Mouse (Mus musculus) CH12.LX (cell line): ENCODE results near the gene Mtx3. TPM values are rescaled to one million over a fixed set of nuclear protein-coding genes. Genes with fewer than 3 reads are reported as not detected.

ENCODE experiments used
- DNase-seq: peaks from one replicate; pipeline ENCODE4 v3.0.0-alpha.2; 2013; ENCODE audit errors: extremely low read depth
- H3K27ac ChIP-seq: 2 replicates; pipeline ENCODE4 v1.5.1; 2012; ENCODE audit warnings: low read depth, mild to moderate bottlenecking, control low read depth, moderate library complexity; ENCODE audit not compliant: insufficient read depth
- H3K27me3 ChIP-seq: replicated peaks from 2 replicates; pipeline ENCODE3; 2012; ENCODE audit warnings: inconsistent platforms
- H3K36me3 ChIP-seq, 2 experiments: replicated peaks in 1 of 2; 2 replicates each; pipeline versions ENCODE3 to v1.6.1; 2012; ENCODE audit warnings: inconsistent platforms in 1 of 2, low read length in 1 of 2, mild to moderate bottlenecking in 1 of 2, mixed read lengths in 1 of 2, moderate library complexity in 1 of 2; ENCODE audit not compliant: control insufficient read depth in 1 of 2, insufficient read depth in 1 of 2
- H3K4me1 ChIP-seq, 2 experiments: 2 replicates each; pipeline ENCODE4 v1.6.1; 2012; ENCODE audit warnings: inconsistent platforms in 1 of 2, moderate library complexity in 1 of 2; ENCODE audit not compliant: insufficient read depth in 2 of 2, control insufficient read depth in 1 of 2
- H3K4me2 ChIP-seq: 2 replicates; pipeline ENCODE4 v1.6.1; 2012; ENCODE audit warnings: low read depth, mild to moderate bottlenecking, control low read depth; ENCODE audit not compliant: poor library complexity, insufficient read depth, severe bottlenecking
- H3K4me3 ChIP-seq, 3 experiments: fragments of 150-350 bp in 1 of 3; sonication (generic) in 1 of 3; replicated peaks in 1 of 3; 2 replicates each; pipeline versions ENCODE3 to v1.5.1; 2011 to 2012; ENCODE audit warnings: low read depth in 2 of 3, low read length in 2 of 3, mild to moderate bottlenecking in 2 of 3, moderate library complexity in 2 of 3, control low read depth in 1 of 3, improper control_type of control experiment in 1 of 3, inconsistent platforms in 1 of 3, mixed read lengths in 1 of 3; ENCODE audit not compliant: poor library complexity in 1 of 3
- H3K79me2 ChIP-seq: replicated peaks from 2 replicates; pipeline ENCODE4 v1.6.1; 2012; ENCODE audit warnings: mild to moderate bottlenecking, moderate library complexity; ENCODE audit not compliant: control insufficient read depth, poor library complexity, insufficient read depth, severe bottlenecking; ENCODE audit errors: extremely low read depth
- H3K9ac ChIP-seq: 2 replicates; pipeline ENCODE4 v1.6.1; 2012; ENCODE audit warnings: low read depth, mild to moderate bottlenecking, control low read depth, moderate library complexity; ENCODE audit not compliant: insufficient read depth
- H3K9me3 ChIP-seq: replicated peaks from 2 replicates; pipeline ENCODE3; 2012; ENCODE audit warnings: low read length, inconsistent platforms, mixed read lengths
- BHLHE40 ChIP-seq: IDR thresholded peaks from 2 replicates; pipeline ENCODE4 v1.6.1; 2011; ENCODE audit warnings: mild to moderate bottlenecking, low read depth, low read length, improper control_type of control experiment
- CHD1 ChIP-seq: IDR thresholded peaks from 2 replicates; pipeline ENCODE4 v1.6.1; 2012; ENCODE audit warnings: low read depth, low read length, improper control_type of control experiment, inconsistent platforms
- CHD2 ChIP-seq: IDR thresholded peaks from 2 replicates; pipeline ENCODE4 v1.6.1; 2011; ENCODE audit warnings: low read length, improper control_type of control experiment
- CTCF ChIP-seq, 2 experiments: IDR thresholded peaks in 1 of 2; conservative IDR thresholded peaks in 1 of 2; 2 replicates each; pipeline ENCODE4 v1.5.1; 2011 to 2012; ENCODE audit warnings: low read depth in 2 of 2, low read length in 2 of 2, improper control_type of control experiment in 1 of 2, inconsistent platforms in 1 of 2, mild to moderate bottlenecking in 1 of 2, moderate library complexity in 1 of 2
- E2F4 ChIP-seq: IDR thresholded peaks from 2 replicates; pipeline ENCODE4 v1.6.1; 2011; ENCODE audit warnings: low read depth, low read length, improper control_type of control experiment; ENCODE audit not compliant: insufficient replicate concordance
- EP300 ChIP-seq: IDR thresholded peaks from 2 replicates; pipeline ENCODE4 v1.6.1; 2011; ENCODE audit warnings: low read length, improper control_type of control experiment
- ETS1 ChIP-seq: conservative IDR thresholded peaks from 2 replicates; pipeline ENCODE4 v1.6.1; 2012; ENCODE audit warnings: low read depth, mild to moderate bottlenecking, inconsistent platforms, low read length, improper control_type of control experiment, moderate library complexity
- GABPA ChIP-seq: IDR thresholded peaks from 2 replicates; pipeline ENCODE4 v1.6.1; 2012; ENCODE audit warnings: low read depth, low read length, improper control_type of control experiment, inconsistent platforms; ENCODE audit not compliant: insufficient replicate concordance
- HCFC1 ChIP-seq: IDR thresholded peaks from 2 replicates; pipeline ENCODE4 v1.6.1; 2012; ENCODE audit warnings: low read depth, mild to moderate bottlenecking, inconsistent platforms, low read length, improper control_type of control experiment
- IRF4 ChIP-seq: IDR thresholded peaks from 2 replicates; pipeline ENCODE4 v1.6.1; 2014; ENCODE audit warnings: low read depth, mild to moderate bottlenecking, inconsistent platforms, low read length, improper control_type of control experiment
- JUND ChIP-seq: conservative IDR thresholded peaks from 2 replicates; pipeline ENCODE4 v1.6.1; 2011; ENCODE audit warnings: low read depth, low read length, improper control_type of control experiment
- MEF2A ChIP-seq: IDR thresholded peaks from 2 replicates; pipeline ENCODE4 v1.6.1; 2014; ENCODE audit warnings: low read depth, mild to moderate bottlenecking, inconsistent platforms, low read length, improper control_type of control experiment, borderline replicate concordance
- MXI1 ChIP-seq: IDR thresholded peaks from 2 replicates; pipeline ENCODE4 v1.6.1; 2011; ENCODE audit warnings: mild to moderate bottlenecking, low read depth, low read length, improper control_type of control experiment
- MYC ChIP-seq: IDR thresholded peaks from 2 replicates; pipeline ENCODE4 v1.6.1; 2011; ENCODE audit warnings: low read depth, mild to moderate bottlenecking, improper control_type of control experiment, low read length
- NELFE ChIP-seq: IDR thresholded peaks from 2 replicates; pipeline ENCODE4 v1.6.1; 2011; ENCODE audit warnings: low read depth, low read length, improper control_type of control experiment
- NRF1 ChIP-seq: IDR thresholded peaks from 2 replicates; pipeline ENCODE4 v1.6.1; 2014; ENCODE audit warnings: low read depth, mild to moderate bottlenecking, inconsistent platforms, low read length, improper control_type of control experiment, moderate library complexity
- PAX5 ChIP-seq: IDR thresholded peaks from 2 replicates; pipeline ENCODE4 v1.6.1; 2012; ENCODE audit warnings: low read length, inconsistent platforms, mixed read lengths
- POLR2A ChIP-seq: IDR thresholded peaks from 2 replicates; pipeline ENCODE4 v1.6.1; 2011; ENCODE audit warnings: low read depth, mild to moderate bottlenecking, improper control_type of control experiment, low read length
- POLR2AphosphoS2 ChIP-seq: IDR thresholded peaks from 2 replicates; pipeline ENCODE4 v1.6.1; 2011; ENCODE audit warnings: low read depth, low read length, improper control_type of control experiment
- RAD21 ChIP-seq: IDR thresholded peaks from 2 replicates; pipeline ENCODE4 v1.6.1; 2011; ENCODE audit warnings: low read depth, mild to moderate bottlenecking, low read length, improper control_type of control experiment, moderate library complexity
- SMC3 ChIP-seq: IDR thresholded peaks from 2 replicates; pipeline ENCODE4 v1.6.1; 2011; ENCODE audit warnings: low read depth, low read length, improper control_type of control experiment
- UBTF ChIP-seq: IDR thresholded peaks from 2 replicates; pipeline ENCODE4 v1.6.1; 2012; ENCODE audit warnings: low read depth, mild to moderate bottlenecking, inconsistent platforms, low read length, improper control_type of control experiment, moderate library complexity
- USF1 ChIP-seq: IDR thresholded peaks from 2 replicates; pipeline ENCODE4 v1.6.1; 2014; ENCODE audit warnings: low read depth, mild to moderate bottlenecking, inconsistent platforms, low read length, improper control_type of control experiment
- ZC3H11A ChIP-seq: IDR thresholded peaks from 2 replicates; pipeline ENCODE4 v1.6.1; 2012; ENCODE audit warnings: low read depth, mild to moderate bottlenecking, inconsistent platforms, low read length, improper control_type of control experiment
- ZKSCAN1 ChIP-seq: IDR thresholded peaks from 2 replicates; pipeline ENCODE4 v1.6.1; 2012; ENCODE audit warnings: low read depth, inconsistent platforms, low read length, improper control_type of control experiment, borderline replicate concordance
- ZMIZ1 ChIP-seq: IDR thresholded peaks from 2 replicates; pipeline ENCODE4 v1.6.1; 2012; ENCODE audit warnings: low read depth, mild to moderate bottlenecking, inconsistent platforms, low read length, improper control_type of control experiment
- ZNF384 ChIP-seq: IDR thresholded peaks from 2 replicates; pipeline ENCODE4 v1.6.1; 2012; ENCODE audit warnings: low read depth, low read length, improper control_type of control experiment, inconsistent platforms
- dilution Hi-C: fragments of 300-500 bp; cut with MboI; formaldehyde crosslinking; loops from 2 replicates; pipeline ENCODE4 v1.14.3; 2020; ENCODE audit warnings: low sequenced_read_pairs; ENCODE audit not compliant: extremely low pct_unique_long_range_greater_than_20kb, extremely low pct_ligation_motif_present
- in situ Hi-C: fragments of 300-500 bp; cut with MboI; formaldehyde crosslinking; loops from 3 replicates; pipeline ENCODE4 v1.14.3; 2019; ENCODE audit warnings: low sequenced_read_pairs, low pct_ligation_motif_present, low pct_unique_long_range_greater_than_20kb, mixed read lengths
- polyA plus RNA-seq: library from polyadenylated mRNA; unstranded; fragments of >175 nt; gene quantifications from 2 replicates; pipeline ENCODE4 v1.2.1, GENCODE M21; 2012; ENCODE audit warnings: low read depth; ENCODE audit not compliant: insufficient read length
- total RNA-seq, 2 experiments: library from RNA; depleted of rRNA; stranded (reverse); fragments of 300-350 nt in 1 of 2; fragments of >200 nt in 1 of 2; gene quantifications; 2 replicates each; pipeline ENCODE4 v1.2.3; 2012 to 2014

The Mtx3 gene
- total and polyA plus RNA-seq, 3 experiments, result 7.1 to 17.3 (median 10.9) TPM

DNA sequence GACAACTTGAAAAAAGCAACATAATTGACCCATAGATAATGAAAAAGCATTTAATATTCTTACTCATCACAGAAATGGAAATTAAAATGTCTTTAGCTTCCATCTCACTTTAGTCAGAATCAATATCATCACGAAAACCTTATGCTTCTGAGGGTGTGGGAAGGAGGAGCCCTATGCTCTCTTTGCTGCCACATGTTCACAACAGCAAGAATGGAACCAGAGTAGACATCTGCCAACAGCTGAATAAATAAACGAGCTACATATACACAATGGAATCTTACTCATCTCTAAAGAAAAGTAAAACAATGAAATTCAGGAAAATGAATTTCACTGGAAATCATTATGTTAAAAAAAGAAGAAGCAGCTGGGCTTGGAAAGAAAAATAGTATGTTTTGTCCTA, 45.7 kb upstream of the Mtx3 start:
- DNase-seq, result no peak
- Histone ChIP-seq H3K36me3 (no peaks in the 10 kb centered on the region), H3K79me2 (no peaks in the 10 kb centered on the region), H3K9ac (no peak overlapping the region), H3K27me3 (peaks cover 3% of the 10 kb centered on the region), H3K4me1 (no peaks in the 10 kb centered on the region; a peak in 1 of 4 replicates), H3K27ac (no peak overlapping the region), H3K4me2 (no peak overlapping the region), H3K9me3 (no peaks in the 10 kb centered on the region)
- dilution Hi-C loops (no loop called here), in situ Hi-C loops (no loop called here)
- no peak for TF ChIP-seq ZC3H11A
- TF ChIP-seq NRF1, result no peak
- TF ChIP-seq BHLHE40, result no peak
- no peak for TF ChIP-seq PAX5
- TF ChIP-seq E2F4, result no peak
- no peak for TF ChIP-seq CHD2
- TF ChIP-seq MEF2A, result no peak
- TF ChIP-seq, all 38 proteins: peak for 0
- no peak overlapping the region for H3K4me3 ChIP-seq

GRCm38 (mm10) chr13:92799306-92799925, 45.1 kb upstream of the Mtx3 start:
- no peaks in the 10 kb centered on the region for H3K9me3 ChIP-seq
- H3K4me1 ChIP-seq, result no peaks in the 10 kb centered on the region; a peak in 1 of 4 replicates
- no peaks in the 10 kb centered on the region for H3K79me2 ChIP-seq
- TF ChIP-seq MYC (no peak), RAD21 (no peak), MXI1 (no peak), UBTF (no peak), POLR2A (no peak), ZKSCAN1 (no peak), ZNF384 (peak; percentile 13; the same call in 1 of the 2 replicates), BHLHE40 (no peak)
- H3K36me3 ChIP-seq, result no peaks in the 10 kb centered on the region
- DNase-seq, result no peak
- no peak overlapping the region for H3K4me2 ChIP-seq
- H3K27ac ChIP-seq, result no peak overlapping the region
- H3K27me3 ChIP-seq, result peaks cover 3% of the 10 kb centered on the region
- in situ Hi-C loops (no loop called here), dilution Hi-C loops (no loop called here)
- no peak overlapping the region for H3K4me3 ChIP-seq
- no peak overlapping the region for H3K9ac ChIP-seq

DNA sequence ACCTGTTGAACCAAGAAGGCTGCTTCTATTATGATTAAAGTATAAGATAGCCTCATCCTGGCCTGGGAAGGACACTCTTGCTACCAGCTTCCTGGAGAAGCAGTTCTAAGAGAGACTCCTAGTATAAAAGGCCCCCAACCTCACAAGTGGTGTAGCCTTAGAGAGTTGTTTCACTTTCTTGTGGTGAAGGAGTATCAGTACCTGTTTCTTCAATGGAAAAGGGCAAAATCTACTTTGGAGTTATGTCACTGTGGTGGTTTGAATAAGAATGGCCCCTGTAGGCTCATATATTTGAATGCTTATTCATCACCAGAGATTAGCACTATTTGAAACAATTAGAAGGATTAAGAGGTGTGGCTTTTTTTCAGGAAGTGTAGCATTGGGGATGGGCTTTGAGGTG, 37.8 kb upstream of the Mtx3 start:
- H3K9ac ChIP-seq, result no peak overlapping the region
- no peak overlapping the region for H3K4me2 ChIP-seq
- H3K27ac ChIP-seq, result no peak overlapping the region
- H3K4me3 ChIP-seq, result no peak overlapping the region
- H3K9me3 ChIP-seq, result peaks cover 8% of the 10 kb centered on the region
- in situ Hi-C loops (no loop called here), dilution Hi-C loops (no loop called here)
- no peaks in the 10 kb centered on the region for H3K36me3 ChIP-seq
- H3K27me3 ChIP-seq, result peaks cover 3% of the 10 kb centered on the region
- H3K79me2 ChIP-seq, result no peaks in the 10 kb centered on the region
- peak; percentile 48 for DNase-seq
- peaks cover 4 to 19% of the 10 kb centered on the region in 2 experiments; a peak in 3 of 4 replicates for H3K4me1 ChIP-seq
- TF ChIP-seq CHD1, result no peak
- TF ChIP-seq IRF4, result peak; percentile 67; the same call in 1 of the 2 replicates
- no peak for TF ChIP-seq USF1
- TF ChIP-seq ZMIZ1, result no peak
- no peak for TF ChIP-seq ZC3H11A
- 0 out of 2 replicates have a peak, but pooled peaks have one; percentile 4 for TF ChIP-seq ZNF384
- TF ChIP-seq CTCF (conservative IDR thresholded peaks at IDR 0.05 in 1 of 2, IDR thresholded peaks at IDR 0.05 in 1 of 2; ENCODE audit: low read depth in 2 of 2, low read length in 2 of 2), result no peak
- no peak for TF ChIP-seq MYC
- no peak for TF ChIP-seq GABPA
- TF ChIP-seq HCFC1, result no peak
- peak; percentile 71; the same call in 1 of the 2 replicates for TF ChIP-seq EP300
- TF ChIP-seq POLR2AphosphoS2, result no peak
- no peak for TF ChIP-seq ETS1
- no peak for TF ChIP-seq NELFE
- TF ChIP-seq UBTF, result no peak
- no peak for TF ChIP-seq SMC3
- no peak for TF ChIP-seq JUND
